Mouse (Mus musculus): ENCODE measurements at regions not wholly inside any gene's neighbourhood (a gene's known extent, or its start where the extent isn't known, plus 50 kb on each side); places are given as distances from the start of the nearest gene placed in this dataset.

DNA sequence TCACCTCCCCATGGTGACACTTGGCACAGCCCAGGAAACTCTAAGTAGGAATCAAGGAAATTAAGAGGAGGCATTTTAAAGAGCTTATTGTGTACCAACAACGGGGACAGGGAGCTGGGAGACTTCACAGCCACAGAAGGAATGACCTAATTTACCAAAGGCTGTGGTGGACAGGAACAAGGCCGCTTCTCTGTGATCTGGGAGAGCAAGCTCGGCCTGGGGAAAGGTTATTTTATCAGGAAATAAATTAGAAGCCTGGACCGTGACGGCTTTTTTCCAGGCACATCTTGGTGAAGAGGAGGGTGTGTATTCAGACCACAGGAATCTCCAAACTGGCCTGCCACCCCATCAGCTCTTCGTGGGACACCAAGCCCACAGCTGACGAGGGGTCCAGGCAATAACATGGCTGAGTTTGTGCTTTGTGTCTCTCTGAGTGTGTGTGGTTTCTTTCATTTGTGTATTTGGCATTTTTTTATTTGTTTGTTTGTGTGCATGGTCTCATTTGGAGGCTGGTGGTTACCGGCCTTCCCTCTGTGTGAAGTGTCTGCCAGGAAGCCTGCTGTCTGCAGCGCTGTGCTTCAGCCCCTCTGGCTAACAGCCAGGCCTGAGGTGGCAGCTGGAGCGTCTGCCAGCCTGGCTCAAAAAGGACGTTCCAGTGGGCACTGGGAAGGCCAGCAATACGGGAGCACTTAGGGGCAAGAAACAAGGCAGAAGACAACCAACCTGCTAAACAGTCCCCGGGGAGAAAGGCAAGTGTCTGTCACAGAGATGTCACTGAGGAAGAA lies 2174.6 kb upstream of the Gm7489 start:
- peak; percentile 38 to 62 for DNase-seq (ENCODE audit: low spot score in 2 of 2)

DNA sequence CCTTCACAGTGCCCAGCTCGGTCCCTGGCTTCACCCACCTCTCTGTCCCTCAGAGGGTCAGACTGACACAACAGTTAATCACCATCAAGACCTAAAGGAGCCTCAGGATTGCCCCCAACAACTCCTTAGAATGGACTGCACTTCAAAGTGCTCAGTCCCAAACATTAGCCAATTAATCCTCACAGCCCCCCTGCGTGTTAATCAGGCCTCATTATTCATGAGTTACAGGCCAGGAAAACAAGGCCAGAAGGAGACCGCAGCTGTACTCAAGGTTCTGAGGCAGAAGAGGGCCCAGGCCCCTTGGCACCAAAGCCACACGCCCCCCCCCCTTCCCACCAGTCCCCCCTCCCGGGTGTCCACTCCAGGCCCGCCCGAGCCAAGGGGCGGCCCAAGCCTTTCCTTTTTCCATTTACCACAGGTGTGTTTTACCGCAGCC lies 2163.8 kb upstream of the Gm7489 start:
- DNase-seq (ENCODE audit: low spot score in 2 of 2): no peak

DNA sequence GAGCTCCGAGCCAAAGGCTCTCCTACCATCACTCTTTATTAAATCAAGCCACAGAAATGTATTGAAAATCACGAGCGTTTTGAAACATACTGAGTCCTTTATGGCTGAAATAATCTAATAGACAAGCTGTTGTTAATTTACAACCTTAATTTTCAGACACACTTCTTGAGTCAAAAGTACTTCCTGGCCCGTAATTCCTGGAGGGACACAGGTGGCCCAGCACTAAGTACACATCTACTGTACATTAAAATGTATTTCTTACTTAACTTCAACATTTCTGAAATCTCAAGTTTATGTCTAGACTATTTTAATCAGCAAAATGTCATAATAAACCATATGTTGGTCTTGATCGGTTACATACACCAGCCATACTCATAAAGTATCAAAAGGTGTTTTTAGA lies 2163.3 kb upstream of the Gm7489 start:
- DNase-seq (ENCODE audit: low spot score in 2 of 2): no peak

DNA sequence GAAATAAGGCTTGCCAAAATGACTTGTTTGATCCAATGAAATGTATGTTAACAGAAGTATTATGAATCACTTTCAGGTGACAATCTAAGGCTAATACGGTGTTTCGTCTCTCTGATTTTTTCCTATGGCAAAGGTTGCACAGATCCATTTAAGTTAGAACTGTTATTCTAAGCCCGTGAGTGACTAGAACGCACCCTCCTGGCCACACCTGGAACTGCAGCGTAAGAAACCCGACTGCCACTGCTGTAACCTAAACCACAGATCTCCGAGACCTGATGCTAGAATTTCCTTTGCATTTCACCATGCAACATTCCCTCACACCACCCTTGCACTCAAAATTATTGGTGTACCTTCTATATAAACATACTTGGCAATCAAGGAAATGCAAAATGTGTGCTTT lies 2160.6 kb upstream of the Gm7489 start:
- no peak for DNase-seq (ENCODE audit: low spot score in 2 of 2)

DNA sequence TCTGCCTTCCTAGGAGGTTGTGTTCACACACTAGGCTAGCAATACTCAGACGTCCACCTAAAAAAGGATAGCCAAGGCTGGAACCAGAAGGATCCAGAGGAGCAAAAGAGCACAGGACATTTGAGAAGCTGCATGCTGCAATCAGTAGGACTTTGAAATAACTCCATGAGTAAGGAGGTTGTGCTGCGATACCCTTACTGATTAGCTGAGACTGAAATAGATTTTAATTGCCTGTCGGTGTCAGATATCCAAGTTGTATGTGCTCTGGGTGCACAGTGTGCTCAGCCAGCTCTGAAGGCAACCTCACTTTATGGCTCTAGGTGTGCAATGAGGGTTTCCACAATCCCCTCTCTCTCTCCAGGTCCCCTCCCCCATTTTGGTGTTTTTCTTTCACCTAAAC lies 2159.2 kb upstream of the Gm7489 start:
- DNase-seq (ENCODE audit: low spot score in 2 of 2): no peak

DNA sequence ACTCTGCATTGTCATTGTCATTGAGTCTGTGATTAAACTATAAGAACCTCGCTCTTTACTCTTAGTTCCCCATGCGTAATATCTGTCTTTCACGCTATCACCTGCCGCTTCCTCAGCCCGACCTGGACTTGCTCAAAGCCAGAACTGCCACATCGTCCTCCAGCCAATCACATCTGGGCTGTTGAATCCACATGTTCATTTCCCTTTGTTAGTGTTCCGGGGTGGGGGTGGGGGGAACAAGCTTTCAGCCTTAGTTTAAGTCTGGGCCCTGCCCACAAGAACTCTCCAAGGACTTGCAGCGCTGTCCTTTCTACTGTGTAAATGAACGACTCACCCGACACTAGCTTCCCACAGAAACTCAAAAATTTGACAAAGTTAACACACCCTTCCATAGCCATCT lies 2154.6 kb upstream of the Gm7489 start:
- DNase-seq (ENCODE audit: low spot score in 2 of 2): no peak

GRCm38 (mm10) chr15:51730805-51731412 lies 2153.8 kb upstream of the Gm7489 start:
- peak; percentile 33 to 34 for DNase-seq (ENCODE audit: low spot score in 2 of 2)

DNA sequence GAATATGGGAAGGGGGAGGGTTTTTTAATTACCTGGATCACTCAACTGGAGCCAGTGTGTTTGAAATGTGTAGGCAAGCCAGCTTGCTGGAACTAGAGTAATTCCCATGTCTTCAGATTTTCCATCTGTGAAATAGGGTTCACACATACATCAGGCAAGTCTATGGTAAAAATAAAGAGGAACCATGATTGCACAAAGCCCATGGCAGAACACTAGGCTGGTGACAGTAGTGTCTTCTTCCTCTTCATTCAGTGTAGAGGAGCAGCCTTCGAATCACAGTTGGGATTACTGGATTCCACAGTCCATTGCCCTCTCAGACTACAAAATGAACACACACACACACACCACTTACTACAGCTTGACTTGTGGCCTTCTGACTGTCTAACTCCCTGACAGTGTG lies 2150.5 kb upstream of the Gm7489 start:
- no peak for DNase-seq (ENCODE audit: low spot score in 2 of 2)

Measured in layer of hippocampus, adult 8-10 months (tissue).